Mouse (Mus musculus) heart, postnatal 25 days (tissue): ENCODE data around the gene Psmc3ip. TPM values are rescaled to one million over a fixed set of nuclear protein-coding genes. Genes with fewer than 3 reads are reported as not detected.

Source experiments
- DNase-seq: peaks from one replicate; pipeline ENCODE4 v3.0.0; 2022; ENCODE audit warnings: low spot score
- intact Hi-C: fragments of 180-260 bp; cut with DNase I; formaldehyde crosslinking; loops from one replicate; pipeline ENCODE4 v1.15.1; 2025
- total RNA-seq, 2 experiments: library from RNA; stranded (reverse); gene quantifications; 2 replicates each; pipeline ENCODE4 v1.2.3; 2021

Gene Psmc3ip
- total RNA-seq, 2 experiments from 2014 or later, result 3.1 TPM

- intact Hi-C loops, result loop anchor here (1.0 to 2.0 kb wide), 2 partner anchors 25 to 49 kb away; partner anchors contain the start of gene Psmc3ip
- DNase-seq, result peak; percentile 98
Observed at GRCm38 (mm10) chr11:101119761-101120544, 24.7 kb upstream of the Psmc3ip start, which contains the start of the genes Retreg3 and Tubg1. TSS of gene Retreg3 (minus strand) at chr11:101119893. TSS of gene Tubg1 (plus strand) at chr11:101119938.

DNA sequence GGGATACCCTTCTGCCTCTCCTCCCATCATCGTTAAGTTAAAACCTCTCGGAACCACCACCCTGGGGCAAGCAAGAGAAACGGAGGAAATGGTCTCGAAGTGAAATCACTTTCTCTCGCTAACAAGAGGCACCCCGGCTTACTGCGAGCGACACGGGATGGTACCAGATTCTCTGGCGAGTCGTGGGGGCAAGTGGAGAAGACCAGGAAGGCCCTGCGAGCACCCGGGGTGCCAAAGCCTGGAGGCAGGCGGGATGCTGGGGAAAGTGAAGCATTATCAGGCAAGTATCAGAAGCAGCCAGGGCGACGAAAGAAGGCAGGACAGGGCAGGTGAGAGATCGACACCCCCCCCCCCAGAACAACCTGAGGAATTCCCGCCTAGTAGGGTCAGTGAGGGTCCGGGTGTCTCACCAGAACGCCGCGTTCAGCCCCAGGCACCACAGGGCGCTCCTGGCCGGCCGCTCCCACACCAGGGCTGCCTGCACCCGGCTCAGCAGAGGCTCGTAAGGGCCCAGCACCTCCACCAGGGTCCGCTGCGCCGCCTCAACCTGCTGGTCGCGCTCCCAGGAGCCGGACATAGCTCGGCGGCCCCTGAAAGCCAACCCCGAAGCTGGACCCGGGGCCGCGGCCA is 24.0 kb upstream of the Psmc3ip start:
- intact Hi-C loops, result loop anchor here (1.0 kb wide), 1 partner anchor 24 kb away; the partner anchor contains the start of gene Psmc3ip

DNA sequence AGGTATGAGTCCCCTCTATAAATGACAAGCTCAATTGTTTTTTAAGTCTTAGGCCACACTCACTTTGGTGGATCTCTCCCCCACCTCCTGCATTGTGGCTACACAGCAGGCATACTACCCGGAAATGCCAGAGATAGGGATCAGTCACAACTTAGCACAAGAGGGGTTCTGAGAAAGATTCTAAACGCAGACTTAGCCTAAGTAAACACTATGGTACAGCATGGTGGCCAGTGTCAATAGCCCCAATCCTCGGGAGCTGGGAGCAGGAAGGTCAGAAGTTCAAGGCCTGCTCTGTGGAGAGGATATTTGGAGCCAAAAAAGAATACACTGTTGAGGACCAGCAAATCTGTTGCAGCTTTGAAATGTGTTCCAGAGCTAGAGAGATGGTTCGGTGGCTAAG is 22.9 kb upstream of the Psmc3ip start:
- DNase-seq, result no peak
- intact Hi-C loops, result no loop called here

More for the DNA sequence above, 24.0 kb upstream of the Psmc3ip start:
- DNase-seq, result no peak

GRCm38 (mm10) chr11:101115564-101115963 is 20.3 kb upstream of the Psmc3ip start:
- intact Hi-C loops, result no loop called here

DNA sequence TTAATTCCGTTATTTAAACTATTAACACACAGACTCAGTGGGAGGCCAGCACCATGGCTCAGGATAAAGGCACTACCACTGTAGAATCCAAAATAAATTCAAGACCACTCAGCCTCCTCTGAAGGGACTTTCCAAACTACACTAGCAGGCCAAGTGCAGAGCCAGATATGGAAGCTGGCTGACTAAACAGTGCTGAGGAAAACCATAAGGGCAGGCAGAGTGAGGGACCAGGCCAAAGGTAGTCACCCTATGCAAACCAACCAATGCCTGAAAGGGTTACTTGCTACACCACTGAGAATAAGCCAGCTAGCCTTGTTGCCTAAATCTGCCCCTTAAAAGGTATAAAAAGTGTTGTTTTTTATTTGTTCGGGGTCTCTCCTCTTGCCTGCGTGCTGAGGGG is 16.9 kb upstream of the Psmc3ip start:
- intact Hi-C loops, result no loop called here
- DNase-seq, result no peak

More at GRCm38 (mm10) chr11:101115564-101115963, 20.3 kb upstream of the Psmc3ip start:
- no peak for DNase-seq

- no peak for DNase-seq
- intact Hi-C loops, result no loop called here
Observed at GRCm38 (mm10) chr11:101111178-101111577, 15.9 kb upstream of the Psmc3ip start.

GRCm38 (mm10) chr11:101110708-101111107 is 15.5 kb upstream of the Psmc3ip start:
- intact Hi-C loops, result no loop called here
- no peak for DNase-seq

GRCm38 (mm10) chr11:101109351-101109750 is 14.1 kb upstream of the Psmc3ip start:
- intact Hi-C loops, result loop anchor here (10.0 kb wide), 1 partner anchor 185 kb away; no protein-coding TSS in a partner anchor

GRCm38 (mm10) chr11:101103011-101103410 is 7.8 kb upstream of the Psmc3ip start:
- DNase-seq, result no peak
- intact Hi-C loops, result loop anchor here (10.0 kb wide), 1 partner anchor 192 kb away; no protein-coding TSS in a partner anchor

More at GRCm38 (mm10) chr11:101109351-101109750, 14.1 kb upstream of the Psmc3ip start:
- no peak for DNase-seq

- no peak for DNase-seq
Observed at GRCm38 (mm10) chr11:101098231-101098630, 3.0 kb upstream of the Psmc3ip start.

DNA sequence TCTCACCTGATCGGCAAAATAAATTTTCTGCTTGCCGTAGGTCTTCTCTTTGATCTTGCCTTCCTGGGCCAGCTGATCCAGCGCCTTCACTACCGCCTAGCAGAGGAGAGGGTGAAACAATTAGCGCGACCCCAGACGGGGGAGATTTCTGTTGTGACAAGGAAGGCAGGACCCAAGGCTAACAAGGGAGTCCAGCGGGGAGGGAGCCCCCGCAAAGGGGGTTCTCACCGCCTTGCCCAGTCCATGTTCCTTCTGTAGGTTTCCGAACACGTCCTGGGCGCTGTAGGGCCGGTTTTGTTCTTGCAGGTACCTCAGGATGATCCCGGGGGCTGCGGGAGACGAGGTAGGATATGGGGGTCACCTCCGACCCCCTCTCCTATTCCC is 314 bp downstream of the Psmc3ip start:
- intact Hi-C loops, result loop anchor here (1.0 kb wide), 1 partner anchor 24 kb away; the partner anchor contains the start of genes Retreg3 and Tubg1
- no peak for DNase-seq

More at GRCm38 (mm10) chr11:101098231-101098630, 3.0 kb upstream of the Psmc3ip start:
- intact Hi-C loops, result no loop called here

GRCm38 (mm10) chr11:101089931-101090330 is 5.3 kb downstream of the Psmc3ip start:
- DNase-seq, result no peak
- intact Hi-C loops, result loop anchor here (5.0 kb wide), 1 partner anchor 162 kb away; the partner anchor contains the start of gene Vps25

DNA sequence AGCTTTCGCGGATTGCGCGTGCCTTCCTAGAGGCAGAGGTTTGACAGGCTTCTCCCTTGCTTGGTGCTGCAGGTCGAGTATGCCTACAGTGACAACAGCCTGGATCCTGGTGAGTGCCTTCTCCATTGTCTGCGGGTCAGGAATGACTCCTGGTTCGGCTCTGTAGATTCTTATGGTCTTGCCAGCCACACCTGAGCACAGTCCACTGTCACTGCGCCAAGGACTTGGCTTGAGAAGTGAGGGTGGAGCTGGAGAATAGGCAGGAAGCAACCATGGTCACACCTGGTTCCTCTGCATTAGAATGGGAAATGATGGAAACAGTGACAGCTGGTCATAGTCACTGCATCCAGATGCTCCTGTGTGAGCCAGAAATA is 7.6 kb downstream of the Psmc3ip start:
- no peak for DNase-seq
- intact Hi-C loops, result loop anchor here (5.0 kb wide), 1 partner anchor 165 kb away; the partner anchor contains the start of gene Vps25

- intact Hi-C loops, result loop anchor here (5.0 kb wide), 1 partner anchor 165 kb away; the partner anchor contains the start of gene Vps25
- DNase-seq, result peak; percentile 85
Observed at GRCm38 (mm10) chr11:101086756-101087681, 8.2 kb downstream of the Psmc3ip start, which contains the start of gene Mlx. TSS of gene Mlx (plus strand) at chr11:101087277.

GRCm38 (mm10) chr11:101086323-101086674 is 8.9 kb downstream of the Psmc3ip start:
- DNase-seq, result no peak

DNA sequence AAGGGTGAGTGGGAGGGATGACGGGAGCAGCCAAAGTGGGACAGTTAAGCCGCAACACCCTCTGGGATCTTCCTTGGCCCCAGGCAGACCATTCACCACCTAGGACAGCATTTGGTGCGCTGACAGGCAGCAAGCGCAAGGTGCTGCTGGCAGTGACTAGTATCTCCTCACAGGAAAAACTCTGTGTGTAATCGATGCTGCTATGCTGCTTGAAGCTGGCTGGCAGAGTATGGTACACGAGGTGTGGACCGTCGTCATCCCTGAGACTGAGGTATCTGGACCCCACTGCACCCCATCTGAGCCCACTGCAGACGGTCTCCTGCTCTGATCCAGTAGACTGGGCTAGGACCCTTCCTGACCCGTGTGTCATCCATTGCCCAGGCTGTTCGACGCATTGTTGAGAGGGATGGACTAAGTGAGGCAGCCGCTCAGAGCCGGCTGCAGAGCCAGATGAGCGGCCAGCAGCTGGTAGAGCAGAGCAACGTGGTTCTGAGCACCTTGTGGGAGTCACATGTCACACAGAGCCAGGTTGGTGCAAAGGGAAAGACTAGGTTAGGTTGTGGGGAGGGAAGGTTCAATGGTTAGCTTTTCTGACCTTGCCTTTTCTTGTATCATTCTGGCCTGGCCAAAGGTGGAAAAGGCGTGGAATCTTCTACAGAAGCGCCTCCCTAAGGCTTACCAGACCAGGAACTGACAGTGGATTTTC is 9.5 kb downstream of the Psmc3ip start:
- DNase-seq, result no peak
- intact Hi-C loops, result loop anchor here (5.0 kb wide), 1 partner anchor 167 kb away; the partner anchor contains the start of gene Vps25

More at GRCm38 (mm10) chr11:101086323-101086674, 8.9 kb downstream of the Psmc3ip start:
- intact Hi-C loops, result loop anchor here (5.0 kb wide), 1 partner anchor 166 kb away; the partner anchor contains the start of gene Vps25

DNA sequence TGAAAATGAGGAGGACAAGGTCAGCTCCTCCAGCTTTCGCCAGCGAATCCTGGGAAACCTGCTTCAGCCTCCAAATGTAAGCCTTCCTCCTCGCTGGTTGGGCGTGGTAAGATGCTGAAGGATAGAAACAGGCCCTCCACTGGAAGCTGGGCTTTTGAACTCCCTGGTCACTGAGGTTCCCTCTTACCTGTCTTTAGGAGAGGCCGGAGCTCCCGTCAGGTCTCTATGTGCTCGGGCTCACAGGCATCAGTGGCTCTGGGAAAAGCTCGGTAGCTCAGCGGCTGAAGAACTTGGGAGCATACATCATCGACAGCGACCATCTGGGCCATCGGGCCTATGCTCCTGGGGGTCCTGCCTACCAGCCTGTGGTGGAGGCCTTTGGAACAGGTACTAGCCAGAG is 10.4 kb downstream of the Psmc3ip start:
- DNase-seq, result no peak
- intact Hi-C loops, result loop anchor here (5.0 kb wide), 1 partner anchor 167 kb away; the partner anchor contains the start of gene Vps25

DNA sequence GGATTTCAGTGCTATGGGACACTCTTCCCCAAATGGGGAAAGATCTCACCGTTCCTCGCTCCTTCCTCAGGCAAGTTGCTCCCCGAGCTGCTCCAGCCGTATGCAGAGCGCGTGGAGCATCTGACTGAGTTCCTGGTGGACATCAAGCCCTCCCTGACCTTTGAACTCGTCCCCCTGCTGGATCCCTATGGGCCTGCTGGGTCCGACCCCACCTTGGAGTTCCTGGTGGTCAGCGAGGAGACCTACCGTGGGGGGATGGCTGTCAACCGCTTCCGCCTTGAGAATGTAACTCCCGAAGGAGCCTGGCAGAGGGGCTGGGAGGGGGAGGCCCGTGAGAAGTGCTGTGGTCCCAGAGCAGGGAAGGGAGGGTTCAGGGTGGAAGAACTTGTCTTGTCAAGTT is 11.0 kb downstream of the Psmc3ip start:
- intact Hi-C loops, result no loop called here
- DNase-seq, result no peak
